Mouse (Mus musculus): ENCODE data around the gene Acin1. TPM values are rescaled to one million over a fixed set of nuclear protein-coding genes. Genes with fewer than 3 reads are reported as not detected.
"Not testable (repeated sequence)": the region's sequence is repeated elsewhere in the genome, so short reads cannot be mapped to it uniquely, and the experiment has no call there.

The Acin1 gene
- total RNA-seq, 2 experiments from 2014 or later: 140 to 178 TPM

- DNase-seq: no peak
Measured at GRCm38 (mm10) chr14:54642224-54642944, 44.3 kb downstream of the Acin1 start.

GRCm38 (mm10) chr14:54641305-54641969 lies 45.3 kb downstream of the Acin1 start, which contains the start of gene Cdh24:
Cdh24 (minus strand) TSS chr14:54641364.
- peak; percentile 95 to 98 for DNase-seq

DNA sequence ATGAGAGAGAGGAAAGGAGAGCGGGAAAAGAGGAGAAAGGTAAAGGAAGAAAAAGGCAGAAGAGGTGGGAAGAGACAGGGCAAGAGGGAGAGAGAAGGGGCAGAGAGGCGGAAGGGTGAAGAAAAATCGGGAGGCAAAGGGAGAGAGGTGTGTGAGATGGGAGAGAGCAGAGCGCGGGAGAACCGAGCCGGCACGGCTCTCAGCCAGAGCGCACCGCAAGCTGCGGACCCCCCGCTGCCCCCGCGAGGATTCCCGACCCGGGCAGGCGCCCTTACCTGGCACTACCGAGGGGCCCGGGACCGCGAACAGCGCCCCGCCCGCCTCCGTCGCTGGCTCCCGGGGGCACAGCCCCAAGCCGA lies 45.8 kb downstream of the Acin1 start, which contains the start of gene Gm17606:
Gene Gm17606, plus strand, starts transcription at position 7 of the 359 bp plus-strand sequence.
- no peak for DNase-seq

GRCm38 (mm10) chr14:54640121-54640520 lies 46.6 kb downstream of the Acin1 start:
- no peak for DNase-seq

GRCm38 (mm10) chr14:54638210-54638609 lies 48.5 kb downstream of the Acin1 start:
- no peak for DNase-seq

DNA sequence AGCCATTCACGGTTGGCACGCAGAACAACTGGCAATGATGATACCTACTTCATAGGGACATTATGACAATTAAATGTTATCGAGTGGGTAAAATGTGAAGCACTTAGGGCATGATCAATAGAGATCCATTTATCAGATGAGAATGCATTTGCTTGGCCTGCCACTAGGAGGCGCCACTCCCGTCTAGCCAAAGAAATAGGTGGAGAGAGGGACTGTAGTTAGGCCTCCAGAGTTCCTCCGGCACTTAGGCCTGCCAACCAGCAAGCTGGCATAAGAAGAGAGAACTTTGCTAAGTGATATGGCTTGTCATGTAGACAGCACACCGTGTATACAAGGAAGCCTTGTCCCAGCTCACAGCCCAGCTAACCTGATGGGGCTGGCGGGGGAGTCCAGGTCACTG lies 49.8 kb downstream of the Acin1 start:
- DNase-seq: peak; percentile 53 to 69

GRCm38 (mm10) chr14:54634182-54634581 lies 52.5 kb downstream of the Acin1 start:
- DNase-seq: peak; percentile 43 to 46

- DNase-seq: no peak
Measured at GRCm38 (mm10) chr14:54632252-54632651, 54.5 kb downstream of the Acin1 start.

GRCm38 (mm10) chr14:54631240-54631599 lies 55.5 kb downstream of the Acin1 start:
- DNase-seq: no peak

GRCm38 (mm10) chr14:54630583-54631239 lies 56.0 kb downstream of the Acin1 start:
- DNase-seq: no peak

GRCm38 (mm10) chr14:54629797-54630196 lies 56.9 kb downstream of the Acin1 start:
- DNase-seq: no peak

DNA sequence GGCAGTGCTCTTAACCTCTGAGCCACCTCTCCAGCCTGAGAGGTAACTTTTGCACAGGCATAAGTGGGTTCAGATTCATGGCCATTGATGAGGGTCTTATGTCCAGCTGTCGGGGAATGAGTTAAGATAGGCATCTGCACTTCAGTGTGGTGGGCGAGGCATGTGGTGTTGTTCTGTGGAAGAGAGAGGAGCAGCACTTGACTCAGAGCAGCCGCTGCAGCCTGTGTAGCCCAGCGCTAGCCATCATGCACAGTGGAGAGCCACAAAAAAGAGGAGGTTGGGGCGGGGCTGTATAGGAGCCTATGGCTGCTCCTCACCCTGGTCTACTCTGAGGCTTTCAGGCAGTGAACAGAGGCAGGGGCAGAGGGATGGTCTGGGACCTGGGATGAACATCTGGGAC lies 58.6 kb downstream of the Acin1 start:
- DNase-seq: no peak

- DNase-seq: no peak
Measured at GRCm38 (mm10) chr14:54624976-54625375, 61.8 kb downstream of the Acin1 start.

GRCm38 (mm10) chr14:54623334-54623733 lies 63.4 kb downstream of the Acin1 start:
- DNase-seq: no peak

GRCm38 (mm10) chr14:54621133-54621532 lies 65.6 kb downstream of the Acin1 start, which contains the start of gene Psmb11:
Psmb11 (plus strand) TSS chr14:54621433.
- DNase-seq: no peak

DNA sequence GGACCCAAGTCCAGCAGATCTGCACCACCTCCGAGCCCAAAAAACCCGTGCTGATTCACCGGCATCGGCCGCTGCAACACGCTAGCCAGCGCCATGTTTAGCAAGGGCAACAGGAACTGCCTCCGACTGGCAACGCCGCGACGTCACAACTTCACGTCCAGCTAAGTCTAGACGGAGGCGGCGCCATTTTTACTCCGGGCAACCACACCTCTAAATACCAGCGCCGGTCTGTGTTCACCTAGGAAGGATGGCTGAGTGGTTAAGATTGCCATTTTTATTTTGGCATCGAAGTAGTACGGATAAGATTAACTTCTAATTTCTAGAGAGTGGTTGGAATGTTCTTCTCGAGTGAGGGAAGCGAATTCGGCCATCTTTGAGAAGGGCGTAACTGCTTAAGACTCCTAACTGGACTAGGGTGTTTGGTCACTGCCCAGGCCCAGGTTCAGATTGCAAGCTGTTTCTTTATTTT lies 68.8 kb downstream of the Acin1 start, which contains the start of gene Psmb5:
Gene Psmb5, minus strand, starts transcription at position 126 of the 469 bp plus-strand sequence.
- peak; percentile 88 to 89 for DNase-seq

DNA sequence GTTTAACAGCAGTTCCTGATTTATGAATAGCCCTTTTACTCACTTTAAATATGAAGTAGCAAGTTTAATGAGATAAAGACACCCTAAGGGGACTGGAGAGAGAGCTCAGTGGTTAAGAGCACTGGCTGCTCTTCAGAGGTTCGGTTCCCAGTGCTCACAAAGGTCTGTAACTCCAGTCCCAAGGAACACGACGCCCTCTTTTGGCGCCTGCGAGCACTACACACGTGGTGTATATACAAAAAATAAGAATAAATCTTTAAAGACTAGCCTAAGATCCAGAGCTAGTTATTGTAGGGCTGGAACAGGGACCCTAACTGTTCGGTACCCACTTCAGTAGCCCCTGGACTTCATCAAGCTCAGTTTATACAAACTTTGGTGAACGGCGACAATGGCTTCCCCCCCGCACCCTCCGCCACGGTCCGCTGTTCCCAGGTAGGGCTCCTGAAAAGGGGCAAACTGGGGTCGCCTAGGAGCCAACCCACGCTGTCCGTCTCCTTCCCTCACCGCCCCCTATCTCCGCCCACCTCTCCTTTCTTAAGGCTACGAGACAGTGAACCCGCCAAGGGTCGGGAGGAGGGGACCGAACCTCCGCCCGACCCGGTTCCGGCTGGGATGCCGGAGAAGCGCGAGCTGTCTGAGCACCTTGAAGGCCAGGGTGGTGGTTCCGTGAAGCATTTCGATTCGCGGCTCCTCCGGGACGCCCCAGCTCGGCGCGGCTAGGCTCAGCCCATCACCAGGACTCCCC lies 69.4 kb downstream of the Acin1 start:
- peak in 1 of 2 experiments; percentile 37 for DNase-seq

DNA sequence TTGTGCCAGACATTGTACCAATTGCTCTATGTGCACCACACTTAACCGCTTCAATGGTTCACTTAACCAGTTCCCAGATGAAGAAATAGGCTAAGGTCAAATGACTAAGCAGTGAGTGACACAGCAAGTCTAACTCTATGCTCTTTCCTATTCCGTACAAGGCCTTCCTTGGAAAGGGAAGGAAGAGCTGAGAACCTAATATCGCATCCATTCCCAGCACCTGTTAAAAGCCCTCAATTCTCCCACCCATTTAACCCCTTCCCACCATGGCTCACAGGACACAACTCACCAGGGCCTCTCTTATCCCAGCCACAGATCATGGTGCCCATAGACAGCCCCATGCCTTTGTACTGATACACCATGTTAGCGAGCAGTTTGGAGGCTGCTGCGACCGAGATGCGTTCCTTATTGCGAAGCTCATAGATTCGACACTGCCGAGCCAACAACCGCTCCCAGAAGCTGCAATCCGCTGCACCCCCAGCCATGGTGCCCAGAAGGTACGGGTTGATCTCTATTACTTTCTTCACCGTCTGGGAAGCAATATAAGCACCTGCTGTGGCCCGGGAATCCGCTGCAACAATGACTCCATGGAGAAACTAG lies 70.4 kb downstream of the Acin1 start:
- no peak for DNase-seq

GRCm38 (mm10) chr14:54614130-54614529 lies 72.6 kb downstream of the Acin1 start:
- not testable (repeated sequence) for DNase-seq

DNA sequence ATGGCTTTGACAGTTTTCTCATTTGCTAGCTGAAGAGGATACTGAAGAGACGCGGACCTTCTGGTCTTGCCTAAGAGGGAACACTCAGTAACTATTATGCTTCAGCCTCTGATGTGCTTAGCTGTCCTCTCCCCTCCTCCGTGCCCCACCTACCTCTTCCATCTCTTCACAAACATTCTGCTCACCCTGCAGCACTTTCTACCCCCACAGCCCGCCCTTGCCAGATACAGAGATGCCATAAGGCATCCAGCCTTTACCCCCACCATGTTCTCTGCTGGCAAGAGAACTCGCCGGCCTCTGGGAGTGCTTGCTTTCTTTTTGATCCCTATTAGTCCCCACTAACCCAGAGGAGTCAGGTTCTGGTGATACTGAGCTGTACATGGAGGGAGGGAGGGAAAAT lies 76.1 kb downstream of the Acin1 start:
- DNase-seq: no peak

DNA sequence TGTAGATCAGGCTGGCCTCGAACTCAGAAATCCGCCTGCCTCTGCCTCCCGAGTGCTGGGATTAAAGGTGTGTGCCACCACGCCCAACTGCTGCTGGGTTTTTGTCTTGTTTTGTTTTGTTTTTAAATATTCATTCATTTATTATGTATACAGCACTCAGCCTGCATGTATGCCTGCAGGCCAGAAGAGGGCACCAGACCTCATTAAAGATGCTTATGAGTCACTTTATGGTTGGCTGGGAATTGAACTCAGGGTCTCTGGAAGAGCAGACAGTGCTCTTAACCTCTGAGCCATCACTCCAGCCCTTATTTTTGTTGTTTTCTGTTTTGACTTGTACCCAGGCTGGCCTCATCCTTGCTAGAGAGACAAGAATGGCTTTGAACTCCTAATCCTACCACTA lies 76.8 kb downstream of the Acin1 start:
- peak in 1 of 2 experiments; percentile 62 for DNase-seq

DNA sequence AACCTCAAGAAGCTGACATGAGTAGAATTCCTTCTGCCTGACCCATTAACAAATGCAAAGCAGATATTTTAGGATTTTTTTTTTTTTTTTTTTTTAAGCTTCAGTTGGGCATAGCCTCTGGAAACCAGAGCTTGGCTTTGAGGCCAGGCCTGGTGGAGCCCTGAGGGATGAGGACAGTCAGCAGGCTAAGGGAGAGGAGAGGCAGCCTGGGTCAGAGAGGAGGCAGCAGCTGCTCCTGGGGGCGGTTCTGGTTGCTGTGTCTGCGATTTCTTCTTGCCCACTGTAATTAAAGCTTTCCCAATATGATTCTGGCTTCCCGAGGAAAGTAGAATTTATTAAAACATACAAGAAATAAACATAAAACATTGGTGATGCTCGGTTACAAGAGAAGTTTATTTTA lies 77.5 kb downstream of the Acin1 start:
- no peak for DNase-seq

Data from adrenal gland, postnatal 36 days (tissue).